Mouse (Mus musculus) left cerebral cortex, postnatal 36 days (tissue): ENCODE results near the gene Supt5. TPM values are rescaled to one million over a fixed set of nuclear protein-coding genes. Genes with fewer than 3 reads are reported as not detected.
A peak's percentile ranks its signal among the peaks of the same experiment; 100 is the strongest.

ENCODE experiments used
- DNase-seq, 2 experiments: peaks; one replicate each; pipeline ENCODE4 v3.0.0; 2021 to 2022; ENCODE audit warnings: low spot score in 2 of 2, mixed read lengths in 1 of 2
- intact Hi-C: fragments of 180-260 bp; cut with DNase I; formaldehyde crosslinking; loops from one replicate; pipeline ENCODE4 v1.15.1; 2025
- total RNA-seq, 2 experiments: library from RNA; stranded (reverse); gene quantifications; 2 replicates each; pipeline ENCODE4 v1.2.3; 2021

Supt5 gene
- total RNA-seq, 2 experiments from 2014 or later = 120 to 122 TPM

DNA sequence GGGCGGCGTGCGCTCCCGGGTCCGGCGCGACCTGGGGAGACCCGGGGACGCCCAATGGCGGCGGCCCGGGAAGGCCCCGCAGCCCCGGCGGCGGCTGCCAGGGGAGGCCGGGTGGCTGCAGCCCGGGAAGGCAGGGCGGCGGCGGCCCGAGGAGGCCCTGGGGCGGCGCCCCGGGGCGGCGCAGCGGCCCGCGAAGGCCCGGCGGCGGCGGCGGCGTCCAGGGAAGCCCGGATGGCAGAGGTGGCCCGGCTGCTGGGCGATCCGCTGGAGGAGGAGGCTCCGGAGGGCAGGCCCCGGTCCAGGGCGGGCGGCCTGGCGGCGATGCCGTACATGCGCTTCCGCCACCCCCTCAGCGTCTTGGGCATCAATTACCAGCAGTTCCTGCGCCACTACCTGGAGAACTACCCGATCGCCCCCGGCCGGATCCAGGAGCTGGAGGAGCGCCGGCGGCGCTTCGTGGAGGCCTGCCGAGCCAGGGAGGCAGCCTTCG is 70.5 kb downstream of the Supt5 start:
- intact Hi-C loops = loop anchor here (5.0 to 10.0 kb wide), 2 partner anchors 53 to 101 kb away; partner anchors contain the start of gene Fbl

GRCm38 (mm10) chr7:28267129-28268041 is 71.2 kb downstream of the Supt5 start, which contains the start of gene Eid2:
Gene Eid2 (plus strand): TSS chr7:28267881.
- DNase-seq = peak; percentile 92 to 93
- intact Hi-C loops = loop anchor here (5.0 to 10.0 kb wide), 2 partner anchors 53 to 100 kb away; partner anchors contain the start of gene Fbl

More for the DNA sequence above, 70.5 kb downstream of the Supt5 start:
- DNase-seq = peak; percentile 60 to 77

GRCm38 (mm10) chr7:28265391-28265790 is 73.2 kb downstream of the Supt5 start:
- intact Hi-C loops = loop anchor here (5.0 to 10.0 kb wide), 2 partner anchors 51 to 98 kb away; partner anchors contain the start of gene Fbl
- DNase-seq = no peak

Other genes with a start within 250 kb of the Supt5 start
- gene 9530053A07Rik, start 209.3 kb downstream of the Supt5 start, total RNA-seq = under 1 TPM; 0.07 TPM
- 10 to 100 TPM; 50.3 to 54.8 TPM for gene Fbl, start 169.0 kb downstream of the Supt5 start, total RNA-seq
- gene Dyrk1b, start 159.3 kb downstream of the Supt5 start, total RNA-seq = 10 to 100 TPM; 46.7 to 54.8 TPM
- 10 to 100 TPM; 59.9 to 66.6 TPM for gene Eid2, start 70.9 kb downstream of the Supt5 start, total RNA-seq
- gene Eid2b, start 61.0 kb downstream of the Supt5 start, total RNA-seq = 10 to 100 TPM; 33.3 to 37.8 TPM
- gene Selenov, start 47.6 kb downstream of the Supt5 start, total RNA-seq = under 1 TPM; 0.43 to 0.44 TPM
- 1 to 10 TPM; 1.4 to 1.8 TPM for gene Dll3, start 36.5 kb downstream of the Supt5 start, total RNA-seq
- 10 to 100 TPM; 44.1 to 46.3 TPM for gene Timm50, start 26.7 kb downstream of the Supt5 start, total RNA-seq
- 100 to 1,000 TPM; 425 to 456 TPM for gene Rps16, start 11.9 kb upstream of the Supt5 start, total RNA-seq
- 1 to 10 TPM; 6.2 to 9.7 TPM for gene Plekhg2, start 33.9 kb upstream of the Supt5 start, total RNA-seq
- gene Zfp36, start 41.5 kb upstream of the Supt5 start, total RNA-seq = 1 to 10 TPM; 2.6 to 3.3 TPM
- 10 to 100 TPM; 17.9 to 21.3 TPM for gene Med29, start 54.0 kb upstream of the Supt5 start, total RNA-seq
- gene Paf1, start 54.2 kb upstream of the Supt5 start, total RNA-seq = 10 to 100 TPM; 59.0 to 72.1 TPM
- gene Gmfg, start 98.7 kb upstream of the Supt5 start, total RNA-seq = 1 to 10 TPM; 1.3 to 2.0 TPM
- gene Lrfn1, start 113.2 kb upstream of the Supt5 start, total RNA-seq = 10 to 100 TPM; 85.9 to 93.8 TPM
- gene Ifnl2, start 171.7 kb upstream of the Supt5 start, total RNA-seq = not detected
- not detected for gene Ifnl3, start 184.1 kb upstream of the Supt5 start, total RNA-seq
- not detected for gene Sycn, start 202.1 kb upstream of the Supt5 start, total RNA-seq
- under 1 TPM; 0.27 to 0.52 TPM for gene Nccrp1, start 208.5 kb upstream of the Supt5 start, total RNA-seq